Mouse (Mus musculus) embryo, embryonic 10 days (tissue): ENCODE data around the gene Ebf1.

ENCODE experiments used
- DNase-seq: peaks from one replicate; pipeline ENCODE4 v3.0.0-alpha.2; 2015; ENCODE audit warnings: low spot score

Ebf1 gene

GRCm38 (mm10) chr11:44954362-44954761, 337.2 kb downstream of the Ebf1 start:
- DNase-seq: no peak

GRCm38 (mm10) chr11:44962746-44963440, 345.8 kb downstream of the Ebf1 start:
- no peak for DNase-seq

GRCm38 (mm10) chr11:44969011-44969410, 351.9 kb downstream of the Ebf1 start:
- DNase-seq: no peak

- DNase-seq: no peak
Measured at GRCm38 (mm10) chr11:44974271-44974670, 357.2 kb downstream of the Ebf1 start.

GRCm38 (mm10) chr11:44975151-44975550, 358.0 kb downstream of the Ebf1 start:
- peak; percentile 10 for DNase-seq

- no peak for DNase-seq
Measured at GRCm38 (mm10) chr11:44976254-44976802, 359.2 kb downstream of the Ebf1 start.

- DNase-seq: peak; percentile 8
Measured at GRCm38 (mm10) chr11:44977921-44978397, 360.8 kb downstream of the Ebf1 start.

GRCm38 (mm10) chr11:44979391-44979790, 362.3 kb downstream of the Ebf1 start:
- no peak for DNase-seq

- DNase-seq: peak; percentile 31
Measured at GRCm38 (mm10) chr11:44982225-44982624, 365.1 kb downstream of the Ebf1 start.

GRCm38 (mm10) chr11:44983961-44984360, 366.8 kb downstream of the Ebf1 start:
- no peak for DNase-seq

GRCm38 (mm10) chr11:44984381-44984780, 367.3 kb downstream of the Ebf1 start:
- DNase-seq: no peak

- DNase-seq: peak; percentile 27
Measured at GRCm38 (mm10) chr11:44987796-44988195, 370.7 kb downstream of the Ebf1 start.

- no peak for DNase-seq
Measured at GRCm38 (mm10) chr11:45002681-45003286, 385.7 kb downstream of the Ebf1 start.

- peak; percentile 27 for DNase-seq
Measured at GRCm38 (mm10) chr11:45003716-45004437, 386.8 kb downstream of the Ebf1 start.

GRCm38 (mm10) chr11:45007311-45007710, 390.2 kb downstream of the Ebf1 start:
- DNase-seq: peak; percentile 29

GRCm38 (mm10) chr11:45008078-45008477, 391.0 kb downstream of the Ebf1 start:
- peak; percentile 92 for DNase-seq

- no peak for DNase-seq
Measured at GRCm38 (mm10) chr11:45008760-45009159, 391.6 kb downstream of the Ebf1 start.

GRCm38 (mm10) chr11:45012081-45012480, 395.0 kb downstream of the Ebf1 start:
- DNase-seq: no peak

GRCm38 (mm10) chr11:45017493-45017892, 400.4 kb downstream of the Ebf1 start:
- no peak for DNase-seq

- DNase-seq: no peak
Measured at GRCm38 (mm10) chr11:45026012-45026411, 408.9 kb downstream of the Ebf1 start.

GRCm38 (mm10) chr11:45026674-45027073, 409.6 kb downstream of the Ebf1 start:
- DNase-seq: peak; percentile 27

GRCm38 (mm10) chr11:45027076-45027475, 410.0 kb downstream of the Ebf1 start:
- DNase-seq: no peak
